Mouse (Mus musculus) myocyte (in vitro differentiated cells): ENCODE results near the gene Atp1b1. TPM values are rescaled to one million over a fixed set of nuclear protein-coding genes. Genes with fewer than 3 reads are reported as not detected.

ENCODE experiments used
- H3K27me3 ChIP-seq: one replicate; pipeline ENCODE4 v1.6.1; 2011; ENCODE audit not compliant: control insufficient read depth, insufficient read depth, insufficient read length
- H3K36me3 ChIP-seq: one replicate; pipeline ENCODE4 v1.6.1; 2011; ENCODE audit not compliant: control insufficient read depth, insufficient read depth
- H3K4me2 ChIP-seq: one replicate; pipeline ENCODE4 v1.6.1; 2011; ENCODE audit warnings: low read depth, control low read depth
- H3K4me3 ChIP-seq: one replicate; pipeline ENCODE4 v1.5.1; 2011; ENCODE audit warnings: mild to moderate bottlenecking, control low read depth, moderate library complexity
- H3K79me2 ChIP-seq: one replicate; pipeline ENCODE4 v1.6.1; 2011; ENCODE audit not compliant: control insufficient read depth, insufficient read depth
- H3ac ChIP-seq: one replicate; pipeline ENCODE4 v1.6.1; 2011; ENCODE audit not compliant: control insufficient read depth, insufficient read length
- CEBPB ChIP-seq: IDR thresholded peaks from 2 replicates; pipeline ENCODE4 v1.6.1; 2011; ENCODE audit warnings: mild to moderate bottlenecking, moderate library complexity; ENCODE audit not compliant: poor library complexity, insufficient read depth, severe bottlenecking
- E2F4 ChIP-seq: IDR thresholded peaks from one replicate; pipeline ENCODE4 v1.6.1; 2011; ENCODE audit warnings: mild to moderate bottlenecking, control low read depth, moderate library complexity; ENCODE audit not compliant: insufficient read depth
- MAX ChIP-seq: IDR thresholded peaks from one replicate; pipeline ENCODE4 v1.6.1; 2011; ENCODE audit warnings: low read depth, mild to moderate bottlenecking, control low read depth
- MYOD1 ChIP-seq, 3 experiments: IDR thresholded peaks; one replicate each; pipeline ENCODE4 v1.6.1; 2011; ENCODE audit warnings: control low read depth in 2 of 3, low read depth in 2 of 3, mild to moderate bottlenecking in 2 of 3, moderate library complexity in 1 of 3; ENCODE audit not compliant: insufficient read length in 2 of 3, control insufficient read depth in 1 of 3
- MYOG ChIP-seq, 3 experiments: IDR thresholded peaks; one replicate each; pipeline ENCODE4 v1.6.1; 2011; ENCODE audit warnings: control low read depth in 2 of 3, low read depth in 2 of 3, mild to moderate bottlenecking in 2 of 3; ENCODE audit not compliant: insufficient read length in 2 of 3, control insufficient read depth in 1 of 3, insufficient read depth in 1 of 3
- POLR2A ChIP-seq: IDR thresholded peaks from one replicate; pipeline ENCODE4 v1.6.1; 2011; ENCODE audit warnings: low read depth, mild to moderate bottlenecking, control low read depth, moderate library complexity; ENCODE audit not compliant: insufficient read length
- POLR2AphosphoS2 ChIP-seq: IDR thresholded peaks from one replicate; pipeline ENCODE4 v1.6.1; 2011; ENCODE audit warnings: low read depth, control low read depth; ENCODE audit not compliant: insufficient read length
- REST ChIP-seq: IDR thresholded peaks from one replicate; pipeline ENCODE4 v1.6.1; 2011; ENCODE audit warnings: mild to moderate bottlenecking, control low read depth, moderate library complexity; ENCODE audit not compliant: insufficient read depth, insufficient read length
- SRF ChIP-seq: IDR thresholded peaks from one replicate; pipeline ENCODE4 v1.6.1; 2011; ENCODE audit warnings: low read depth; ENCODE audit not compliant: control insufficient read depth, insufficient read length
- TCF12 ChIP-seq: IDR thresholded peaks from one replicate; pipeline ENCODE4 v1.6.1; 2011; ENCODE audit warnings: mild to moderate bottlenecking, control low read depth; ENCODE audit not compliant: poor library complexity, insufficient read depth, severe bottlenecking
- TCF3 ChIP-seq: IDR thresholded peaks from one replicate; pipeline ENCODE4 v1.6.1; 2011; ENCODE audit warnings: low read depth, control low read depth; ENCODE audit not compliant: insufficient read length
- USF1 ChIP-seq: IDR thresholded peaks from one replicate; pipeline ENCODE4 v1.6.1; 2011; ENCODE audit warnings: low read depth, mild to moderate bottlenecking, control low read depth, moderate library complexity
- polyA plus RNA-seq: library from polyadenylated mRNA; unstranded; fragments of >200 nt; fragmentation: generic; extraction: Trizol; gene quantifications from one replicate; pipeline ENCODE4 v1.2.1, GENCODE M21; 2012; ENCODE audit warnings: missing spikeins

Atp1b1 gene
- polyA plus RNA-seq, 1 experiment: 34.7 TPM

DNA sequence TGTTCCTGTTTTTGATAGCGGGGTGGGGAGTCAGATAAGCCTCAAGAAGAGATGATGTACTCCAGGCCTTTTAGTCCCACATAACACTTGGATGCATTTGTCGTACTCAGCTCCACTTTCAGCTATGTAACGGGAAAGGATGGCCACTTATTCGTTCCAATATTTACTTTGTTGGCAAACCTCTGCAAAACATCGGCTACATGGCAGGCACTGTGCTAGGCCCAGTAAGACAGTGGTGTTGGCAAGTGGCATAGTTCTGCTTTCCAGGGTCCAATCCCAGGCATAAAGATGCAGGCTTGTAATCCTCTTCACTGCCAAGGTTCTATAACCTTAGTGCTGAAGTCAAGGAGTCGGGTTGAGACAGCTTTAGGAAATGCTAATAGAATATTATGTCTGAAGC is 16.2 kb upstream of the Atp1b1 start:
- H3K79me2 ChIP-seq: no peaks in the 10 kb centered on the region
- no peak overlapping the region for H3K4me2 ChIP-seq
- no peak overlapping the region for H3K4me3 ChIP-seq
- no peak overlapping the region for H3ac ChIP-seq
- H3K36me3 ChIP-seq: no peaks in the 10 kb centered on the region
- no peaks in the 10 kb centered on the region for H3K27me3 ChIP-seq
- no peak for TF ChIP-seq MYOG (IDR thresholded peaks at IDR 0.05; ENCODE audit: control insufficient read depth in 1 of 3, insufficient read depth in 1 of 3, insufficient read length in 2 of 3, low read depth in 2 of 3)

DNA sequence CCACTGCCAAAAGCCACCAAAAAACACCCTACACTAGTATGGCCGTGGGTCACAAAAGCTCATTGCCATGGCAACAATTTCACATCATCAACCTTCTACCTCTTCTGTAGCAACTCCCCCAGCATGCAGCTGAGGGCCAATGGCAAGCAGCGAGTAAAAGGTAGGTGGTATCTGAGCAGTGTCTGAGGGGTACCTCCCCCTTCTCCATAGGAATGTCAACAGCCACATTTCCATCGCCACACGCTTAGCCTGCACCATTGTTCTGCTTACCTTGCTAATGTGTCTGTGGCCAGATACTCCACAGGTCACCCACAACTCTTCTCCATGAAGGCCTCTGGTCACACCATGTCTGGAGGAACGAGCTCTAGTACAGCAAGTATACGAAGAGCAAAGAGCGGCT is 15.2 kb upstream of the Atp1b1 start:
- H3ac ChIP-seq: no peak overlapping the region
- no peak overlapping the region for H3K4me3 ChIP-seq
- no peak for TF ChIP-seq POLR2AphosphoS2
- no peak for TF ChIP-seq CEBPB
- no peak for TF ChIP-seq TCF12
- no peak for TF ChIP-seq E2F4
- TF ChIP-seq REST: no peak
- no peak for TF ChIP-seq TCF3
- no peak for TF ChIP-seq MYOD1 (IDR thresholded peaks at IDR 0.05; ENCODE audit: control insufficient read depth in 1 of 3, insufficient read length in 2 of 3, low read depth in 2 of 3)
- TF ChIP-seq MAX: no peak
- H3K4me2 ChIP-seq: no peak overlapping the region
- no peaks in the 10 kb centered on the region for H3K27me3 ChIP-seq
- no peaks in the 10 kb centered on the region for H3K36me3 ChIP-seq
- no peaks in the 10 kb centered on the region for H3K79me2 ChIP-seq

DNA sequence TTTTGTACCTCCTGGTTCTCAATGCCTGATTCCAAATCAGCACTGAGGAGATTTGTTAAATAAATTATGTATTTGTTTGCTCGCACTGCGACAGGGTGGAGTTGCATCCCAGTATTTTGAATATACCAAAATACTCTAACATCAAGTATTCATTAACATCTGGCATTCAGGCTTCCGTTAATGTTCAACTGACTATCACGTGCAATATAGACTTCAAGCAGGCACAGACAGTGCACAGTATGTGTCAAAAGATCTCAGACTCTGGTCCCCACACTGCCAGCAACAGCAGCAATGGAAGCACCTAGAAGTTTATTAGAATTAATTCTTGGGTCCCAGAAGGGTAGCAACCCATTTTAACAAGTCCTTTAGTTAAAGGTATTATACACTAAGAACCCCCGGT is 13.5 kb upstream of the Atp1b1 start:
- TF ChIP-seq TCF3: no peak
- no peak for TF ChIP-seq MAX
- no peak for TF ChIP-seq USF1
- no peak for TF ChIP-seq REST
- TF ChIP-seq POLR2A: no peak
- no peak for TF ChIP-seq E2F4
- TF ChIP-seq TCF12: no peak
- TF ChIP-seq MYOD1 (IDR thresholded peaks at IDR 0.05; ENCODE audit: control insufficient read depth in 1 of 3, insufficient read length in 2 of 3, low read depth in 2 of 3): no peak
- no peak for TF ChIP-seq POLR2AphosphoS2
- no peak for TF ChIP-seq SRF
- no peak for TF ChIP-seq CEBPB
- no peak for TF ChIP-seq MYOG (IDR thresholded peaks at IDR 0.05; ENCODE audit: control insufficient read depth in 1 of 3, insufficient read depth in 1 of 3, insufficient read length in 2 of 3, low read depth in 2 of 3)
- Histone ChIP-seq H3K36me3 (no peaks in the 10 kb centered on the region), H3ac (no peak overlapping the region), H3K27me3 (no peaks in the 10 kb centered on the region), H3K79me2 (no peaks in the 10 kb centered on the region), H3K4me2 (no peak overlapping the region), H3K4me3 (no peak overlapping the region)

DNA sequence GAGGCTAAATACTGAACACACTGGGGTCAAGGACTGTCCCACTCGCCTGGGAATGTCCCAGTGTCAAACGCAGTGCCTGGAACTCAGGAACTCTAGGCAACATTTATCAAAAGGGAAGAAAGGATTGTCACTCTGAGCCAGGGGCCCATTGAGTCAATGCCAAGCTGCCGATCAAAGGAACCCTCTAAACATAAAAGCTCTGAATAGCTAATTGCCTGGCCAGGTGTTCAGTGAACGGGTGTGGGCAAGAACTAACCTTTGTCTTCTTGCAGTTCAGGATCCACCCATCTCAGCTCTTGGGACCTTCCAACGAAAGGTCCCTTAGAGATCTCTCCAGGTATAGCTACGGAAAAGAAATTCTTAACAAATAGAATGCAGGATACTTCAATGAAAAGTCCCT is 12.8 kb upstream of the Atp1b1 start:
- Histone ChIP-seq H3K4me3 (no peak overlapping the region), H3K36me3 (no peaks in the 10 kb centered on the region), H3K27me3 (no peaks in the 10 kb centered on the region), H3K79me2 (no peaks in the 10 kb centered on the region), H3K4me2 (no peak overlapping the region), H3ac (no peak overlapping the region)
- TF ChIP-seq USF1 (no peak), REST (no peak), TCF12 (no peak), POLR2A (no peak), E2F4 (no peak), SRF (no peak), TCF3 (no peak), MAX (no peak), CEBPB (no peak), POLR2AphosphoS2 (no peak), MYOG (IDR thresholded peaks at IDR 0.05; ENCODE audit: control insufficient read depth in 1 of 3, insufficient read depth in 1 of 3, insufficient read length in 2 of 3, low read depth in 2 of 3) (no peak), MYOD1 (IDR thresholded peaks at IDR 0.05; ENCODE audit: control insufficient read depth in 1 of 3, insufficient read length in 2 of 3, low read depth in 2 of 3) (no peak)

DNA sequence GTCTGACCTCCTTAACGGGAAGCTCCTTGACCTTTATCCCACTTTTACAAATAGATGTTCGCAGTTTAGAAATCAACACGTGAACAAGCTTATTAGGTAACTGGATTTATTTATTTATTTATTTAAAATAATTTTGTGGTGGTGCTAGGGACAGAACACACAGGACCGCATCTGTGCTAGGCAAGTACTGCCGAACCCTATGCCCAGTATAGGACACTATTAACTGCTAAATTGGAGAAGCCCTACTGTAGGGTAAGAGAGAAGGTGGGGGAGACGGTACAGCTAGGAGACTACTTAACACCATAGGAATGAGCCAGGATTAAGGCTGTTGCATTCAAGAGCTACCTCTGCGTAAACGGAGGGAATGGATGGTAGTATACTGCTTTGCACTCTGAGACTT is 10.2 kb upstream of the Atp1b1 start:
- no peaks in the 10 kb centered on the region for H3K79me2 ChIP-seq
- no peaks in the 10 kb centered on the region for H3K27me3 ChIP-seq
- H3K4me3 ChIP-seq: no peak overlapping the region
- no peak overlapping the region for H3ac ChIP-seq
- TF ChIP-seq MYOG (IDR thresholded peaks at IDR 0.05; ENCODE audit: control insufficient read depth in 1 of 3, insufficient read depth in 1 of 3, insufficient read length in 2 of 3, low read depth in 2 of 3) (no peak), USF1 (no peak), SRF (no peak), TCF12 (no peak)
- no peak overlapping the region for H3K4me2 ChIP-seq
- H3K36me3 ChIP-seq: no peaks in the 10 kb centered on the region
